Mouse (Mus musculus) heart, postnatal 36 days (tissue): ENCODE measurements around the gene Fam187b. TPM values are rescaled to one million over a fixed set of nuclear protein-coding genes. Genes with fewer than 3 reads are reported as not detected.

ENCODE experiments used
- DNase-seq, 2 experiments: peaks; one replicate each; pipeline ENCODE4 v3.0.0; 2021 to 2022
- intact Hi-C: fragments of 180-260 bp; cut with DNase I; formaldehyde crosslinking; loops from one replicate; pipeline ENCODE4 v1.15.1; 2025
- total RNA-seq, 2 experiments: library from RNA; stranded (reverse); gene quantifications; 2 replicates each; pipeline ENCODE4 v1.2.3; 2021

The Fam187b gene
- total RNA-seq, 2 experiments from 2014 or later, result 0.17 TPM; not detected in 1

- DNase-seq, result peak; percentile 78 to 83
- intact Hi-C loops, result loop anchor here (2.0 to 10.0 kb wide), 5 partner anchors 16 to 362 kb away; partner anchors contain the start of genes Fam187b, Fxyd7, Lsr and Tmem147
Measured at GRCm38 (mm10) chr7:30956756-30957366, 16.7 kb upstream of the Fam187b start, which contains the start of gene Usf2. Gene Usf2, minus strand, starts transcription at chr7:30956803.

GRCm38 (mm10) chr7:30957367-30957783, 16.2 kb upstream of the Fam187b start:
- peak; percentile 94 to 96 for DNase-seq
- intact Hi-C loops, result loop anchor here (2.0 to 10.0 kb wide), 5 partner anchors 15 to 363 kb away; partner anchors contain the start of genes Fam187b, Fxyd7, Lsr and Tmem147

- no peak for DNase-seq
- intact Hi-C loops, result loop anchor here (5.0 to 10.0 kb wide), 4 partner anchors 94 to 363 kb away; partner anchors contain the start of genes Fxyd7, Tmem147 and Zbtb32
Measured at GRCm38 (mm10) chr7:30958109-30958865, 15.3 kb upstream of the Fam187b start.

- DNase-seq, result no peak
- intact Hi-C loops, result loop anchor here (5.0 to 10.0 kb wide), 4 partner anchors 93 to 364 kb away; partner anchors contain the start of genes Fxyd7, Tmem147 and Zbtb32
Measured at GRCm38 (mm10) chr7:30958866-30959487, 14.6 kb upstream of the Fam187b start.

- no peak for DNase-seq
- intact Hi-C loops, result loop anchor here (5.0 to 10.0 kb wide), 4 partner anchors 92 to 365 kb away; partner anchors contain the start of genes Fxyd7, Tmem147 and Zbtb32
Measured at GRCm38 (mm10) chr7:30959786-30960349, 13.7 kb upstream of the Fam187b start.

GRCm38 (mm10) chr7:30962862-30963261, 10.7 kb upstream of the Fam187b start:
- intact Hi-C loops, result no loop called here
- no peak for DNase-seq

GRCm38 (mm10) chr7:30964366-30964765, 9.2 kb upstream of the Fam187b start:
- intact Hi-C loops, result no loop called here
- DNase-seq, result no peak

- intact Hi-C loops, result no loop called here
- no peak for DNase-seq
Measured at GRCm38 (mm10) chr7:30965677-30966076, 7.9 kb upstream of the Fam187b start.

- no peak for DNase-seq
- intact Hi-C loops, result no loop called here
Measured at GRCm38 (mm10) chr7:30966657-30967056, 6.9 kb upstream of the Fam187b start.

- intact Hi-C loops, result no loop called here
- DNase-seq, result no peak
Measured at GRCm38 (mm10) chr7:30968611-30969010, 5.0 kb upstream of the Fam187b start.

- DNase-seq, result no peak
- intact Hi-C loops, result no loop called here
Measured at GRCm38 (mm10) chr7:30969174-30969573, 4.4 kb upstream of the Fam187b start.

- no peak for DNase-seq
- intact Hi-C loops, result loop anchor here (2.0 to 5.0 kb wide), 4 partner anchors 15 to 385 kb away; partner anchors contain the start of genes Kmt2b, Tmem147 and Usf2
Measured at GRCm38 (mm10) chr7:30971901-30972300, 1.7 kb upstream of the Fam187b start.

GRCm38 (mm10) chr7:30972426-30973250, 952 bp upstream of the Fam187b start:
- intact Hi-C loops, result loop anchor here (2.0 to 5.0 kb wide), 4 partner anchors 16 to 385 kb away; partner anchors contain the start of genes Kmt2b, Tmem147 and Usf2
- no peak for DNase-seq

- intact Hi-C loops, result loop anchor here (2.0 to 5.0 kb wide), 4 partner anchors 16 to 386 kb away; partner anchors contain the start of genes Kmt2b, Tmem147 and Usf2
- DNase-seq, result no peak
Measured at GRCm38 (mm10) chr7:30973251-30973500, 414 bp upstream of the Fam187b start, which contains the start of gene Lsr. Gene Lsr, minus strand, starts transcription at chr7:30973464.

- intact Hi-C loops, result no loop called here
- no peak for DNase-seq
Measured at GRCm38 (mm10) chr7:30981703-30982102, 8.1 kb downstream of the Fam187b start.

GRCm38 (mm10) chr7:30985357-30985756, 11.8 kb downstream of the Fam187b start:
- intact Hi-C loops, result no loop called here
- no peak for DNase-seq

- DNase-seq, result no peak
- intact Hi-C loops, result no loop called here
Measured at GRCm38 (mm10) chr7:30988519-30989162, 15.1 kb downstream of the Fam187b start.

GRCm38 (mm10) chr7:30992148-30992547, 18.6 kb downstream of the Fam187b start:
- intact Hi-C loops, result no loop called here
- DNase-seq, result no peak

GRCm38 (mm10) chr7:30993986-30994385, 20.4 kb downstream of the Fam187b start:
- no peak for DNase-seq
- intact Hi-C loops, result no loop called here
